Mouse (Mus musculus) MEL-GATA-1-ER (cell line): ENCODE measurements around the gene Bloc1s4.
A peak's percentile ranks its signal among the peaks of the same experiment; 100 is the strongest.

ENCODE experiments used
- DNase-seq: peaks from one replicate; pipeline ENCODE4 v3.0.0-alpha.2; 2012; ENCODE audit warnings: low read depth; ENCODE audit errors: extremely low read depth

The Bloc1s4 gene

GRCm38 (mm10) chr5:36742126-36742848 lies 6.2 kb downstream of the Bloc1s4 start:
- peak; percentile 68 for DNase-seq

DNA sequence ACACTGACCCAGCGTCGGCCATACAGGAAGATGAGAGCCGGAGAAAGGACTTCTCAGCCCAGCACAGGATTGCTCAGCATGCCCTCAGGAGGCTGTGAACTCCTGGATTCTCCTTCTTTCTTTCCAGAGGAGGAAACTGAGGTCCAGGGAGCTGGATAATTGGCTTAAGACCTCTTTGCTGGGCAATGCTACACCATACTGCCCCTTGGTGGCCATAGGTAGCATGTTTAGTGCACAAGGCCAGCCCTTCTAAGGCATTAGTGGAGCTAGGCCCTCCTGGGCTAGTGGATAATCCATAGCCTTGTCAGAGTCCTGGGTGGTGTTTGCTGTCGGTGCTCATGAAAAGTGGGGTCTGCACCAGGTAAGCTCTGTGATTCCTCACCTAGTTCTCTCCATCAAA lies 8.6 kb downstream of the Bloc1s4 start:
- DNase-seq = no peak

DNA sequence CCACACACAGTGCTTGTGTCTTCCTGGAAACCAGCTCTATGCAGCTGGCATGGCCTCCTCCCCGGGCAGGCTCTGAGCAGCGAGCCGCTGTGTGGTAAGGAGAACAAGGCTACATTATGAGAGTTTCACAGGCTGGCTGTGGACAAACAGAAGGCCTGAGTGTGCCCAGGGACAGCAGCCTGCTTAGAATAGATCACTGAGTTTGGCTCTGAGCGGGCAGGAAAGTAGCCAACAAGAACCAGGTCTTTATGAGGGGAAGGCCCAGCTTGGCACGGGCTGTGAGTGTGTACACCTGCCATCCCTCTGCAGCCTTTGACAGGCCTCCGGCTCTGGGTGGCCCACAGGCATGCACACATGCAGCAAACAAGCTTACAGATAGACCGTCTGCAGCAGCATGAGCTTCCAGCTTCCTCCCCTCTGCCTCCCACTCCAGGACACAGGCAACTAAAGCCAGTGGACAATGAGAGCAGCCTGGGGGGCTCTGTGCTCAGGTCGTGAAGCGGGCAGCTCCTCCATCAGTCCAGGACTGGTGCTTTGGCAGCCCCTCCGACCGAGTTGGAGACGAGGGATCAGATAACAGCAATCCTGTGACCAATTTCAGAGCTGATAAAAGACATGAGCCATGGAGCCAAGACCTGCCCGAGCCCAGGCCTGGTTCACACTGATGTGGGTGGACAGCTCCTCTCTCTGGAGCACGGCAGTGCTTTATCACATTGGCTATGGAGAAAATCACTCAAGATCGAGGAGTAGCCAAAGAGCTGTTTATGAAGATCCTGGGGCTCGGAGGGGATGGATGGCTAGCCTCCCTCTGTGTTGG lies 9.4 kb downstream of the Bloc1s4 start:
- DNase-seq = no peak

DNA sequence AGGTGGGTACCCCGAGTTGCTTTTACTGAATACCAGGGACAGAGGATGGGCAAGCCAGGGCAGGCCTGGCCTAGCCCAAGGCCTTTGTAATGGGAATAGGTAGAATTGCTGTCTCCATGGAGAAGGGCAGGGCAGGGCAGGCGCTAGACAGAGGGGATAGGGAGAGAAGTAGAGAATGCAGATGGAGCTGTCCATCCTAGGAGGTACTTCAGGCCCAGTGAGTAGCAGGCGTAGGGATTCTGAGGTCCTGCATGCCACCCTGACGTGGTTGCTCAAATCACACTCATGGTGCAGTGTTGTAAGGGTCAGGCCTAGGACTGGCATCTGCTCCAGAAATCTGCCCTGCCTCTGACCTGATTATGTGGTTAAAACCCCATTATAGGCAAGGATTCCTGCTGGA lies 10.7 kb downstream of the Bloc1s4 start:
- DNase-seq = no peak

DNA sequence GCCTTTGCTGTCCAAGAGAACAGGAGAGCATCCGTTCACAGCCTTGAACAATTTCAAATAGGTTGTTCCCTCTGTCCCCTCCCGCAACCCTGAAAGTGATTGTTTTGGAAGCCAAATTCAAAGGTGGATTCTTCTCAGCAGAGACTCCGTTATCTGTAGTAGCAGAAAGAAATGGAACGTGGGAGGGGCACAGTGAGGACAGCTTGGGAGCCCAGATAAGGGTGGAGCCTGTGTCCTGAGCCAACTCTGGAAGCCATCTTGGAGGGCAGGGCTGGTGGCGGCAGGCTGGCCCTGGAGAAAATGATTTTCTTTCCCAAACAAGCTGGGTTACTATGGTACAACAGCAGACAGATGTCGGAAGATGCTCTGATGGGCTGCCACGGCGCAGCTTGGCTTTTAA lies 12.4 kb downstream of the Bloc1s4 start:
- DNase-seq = peak; percentile 96

- DNase-seq = no peak
Measured at GRCm38 (mm10) chr5:36735106-36735505, 13.3 kb downstream of the Bloc1s4 start.

- DNase-seq = no peak
Measured at GRCm38 (mm10) chr5:36733405-36733804, 15.0 kb downstream of the Bloc1s4 start.

- no peak for DNase-seq
Measured at GRCm38 (mm10) chr5:36731901-36732652, 16.4 kb downstream of the Bloc1s4 start.

DNA sequence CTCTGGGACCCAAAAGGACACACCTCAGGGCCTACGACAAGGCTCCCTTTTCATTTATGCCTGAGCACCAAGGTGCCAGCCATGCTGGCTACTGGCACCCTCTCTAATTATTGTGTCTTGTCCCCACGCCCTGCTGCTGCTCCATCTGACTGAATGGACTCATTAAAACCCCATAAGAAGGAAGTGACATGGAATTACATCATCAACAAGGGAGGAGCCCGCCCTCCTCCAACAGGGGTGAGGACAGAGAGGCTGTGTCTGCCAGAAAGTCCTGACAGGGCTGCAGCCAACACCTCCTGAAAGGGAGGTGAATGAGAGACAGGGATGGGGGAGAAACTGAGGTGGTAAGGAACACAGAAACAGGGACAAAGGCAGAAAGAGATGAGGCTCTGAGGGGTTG lies 17.8 kb downstream of the Bloc1s4 start:
- DNase-seq = no peak

GRCm38 (mm10) chr5:36729923-36730322 lies 18.5 kb downstream of the Bloc1s4 start:
- DNase-seq = no peak

- DNase-seq = no peak
Measured at GRCm38 (mm10) chr5:36729086-36729473, 19.4 kb downstream of the Bloc1s4 start.

DNA sequence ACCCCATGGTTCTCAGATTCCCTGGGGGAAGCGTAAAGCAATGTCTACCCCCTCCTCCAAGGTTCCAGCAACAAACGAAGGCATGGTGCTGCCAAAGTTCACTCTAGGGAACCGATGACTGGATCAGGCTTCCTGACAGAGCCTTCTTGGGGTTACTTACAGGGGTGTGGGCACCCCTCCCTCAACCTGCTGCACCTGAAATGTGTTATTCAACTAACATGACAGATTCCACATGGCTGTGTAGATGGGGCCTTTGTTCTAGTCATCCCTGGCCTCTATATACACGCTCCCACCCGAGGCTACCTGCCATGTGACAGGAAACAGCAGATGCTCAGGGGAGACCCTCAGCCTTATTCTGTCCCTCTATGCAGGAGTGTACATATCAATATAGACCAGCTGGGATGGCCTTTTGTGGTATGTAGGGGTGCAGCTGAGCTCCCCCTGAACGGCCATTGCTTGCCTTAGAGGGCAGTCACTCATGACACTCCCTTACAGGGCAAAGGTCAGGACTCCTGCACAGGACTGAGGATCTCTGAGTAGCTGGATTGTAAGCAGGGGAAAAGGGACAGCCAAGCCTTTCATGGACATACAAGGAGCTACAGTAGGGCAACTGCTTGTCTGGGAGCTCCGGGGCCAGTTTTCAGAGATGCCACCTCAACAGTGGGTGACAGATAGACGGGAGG lies 19.9 kb downstream of the Bloc1s4 start:
- no peak for DNase-seq

- DNase-seq = no peak
Measured at GRCm38 (mm10) chr5:36727776-36728175, 20.7 kb downstream of the Bloc1s4 start.

DNA sequence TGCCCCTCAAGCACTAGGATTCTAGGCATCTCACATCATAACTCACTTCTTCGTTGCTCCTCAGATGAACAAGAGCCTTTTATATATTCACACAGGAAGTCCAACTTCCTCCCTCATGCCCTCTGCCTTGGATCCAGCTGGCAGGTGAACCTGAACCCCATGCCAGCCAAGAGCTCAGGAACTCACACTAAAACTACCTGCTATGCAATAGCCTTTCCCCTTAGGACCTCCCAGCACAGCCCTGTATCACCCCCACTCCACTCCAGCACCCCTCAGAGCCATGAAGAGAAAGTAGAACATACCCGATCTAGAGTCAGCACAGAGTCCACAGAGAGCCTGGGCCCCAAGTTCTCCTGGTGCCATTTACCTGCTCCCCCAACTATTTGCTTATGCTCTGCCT lies 21.3 kb downstream of the Bloc1s4 start:
- DNase-seq = no peak

- DNase-seq = no peak
Measured at GRCm38 (mm10) chr5:36726387-36726801, 22.1 kb downstream of the Bloc1s4 start.

DNA sequence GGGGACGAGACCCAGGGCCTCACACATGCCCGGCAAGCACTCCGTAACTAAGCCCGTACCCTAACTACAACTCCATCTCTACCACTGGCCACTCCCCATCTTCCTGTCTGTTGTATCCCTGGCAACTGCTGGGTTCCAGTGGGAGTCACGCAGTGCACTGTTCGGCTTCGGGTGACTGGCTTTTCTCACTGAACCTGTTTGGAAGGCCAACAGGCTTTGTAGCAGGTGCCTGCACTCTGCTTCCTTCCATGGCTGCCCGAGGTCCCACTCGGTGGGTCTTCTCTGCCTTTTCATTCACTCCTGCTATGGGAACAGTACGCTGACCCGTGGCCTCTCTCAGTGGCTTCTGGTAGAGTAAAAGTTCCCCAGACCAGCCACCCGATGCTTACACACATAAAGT lies 22.6 kb downstream of the Bloc1s4 start:
- DNase-seq = no peak

DNA sequence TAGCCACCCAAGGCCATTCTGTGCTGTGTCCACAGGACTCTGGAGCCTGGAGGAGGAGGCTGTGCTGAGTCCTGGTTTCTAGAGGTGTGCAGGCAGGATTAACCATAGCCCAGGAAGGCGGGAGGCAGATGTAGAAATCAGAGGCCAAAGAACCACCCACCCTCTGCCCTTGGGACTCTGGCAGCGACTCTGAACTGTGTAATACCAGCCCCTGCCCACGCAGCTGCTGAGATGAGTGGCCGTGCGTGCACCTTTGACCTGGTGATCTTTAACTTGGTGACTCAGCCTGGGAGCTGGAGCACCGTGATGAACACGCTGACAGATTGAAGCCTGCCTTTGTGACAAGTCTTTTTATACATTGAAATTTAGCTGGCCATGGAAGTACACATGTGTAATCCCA lies 24.2 kb downstream of the Bloc1s4 start:
- no peak for DNase-seq

GRCm38 (mm10) chr5:36723356-36723755 lies 25.1 kb downstream of the Bloc1s4 start:
- DNase-seq = no peak

DNA sequence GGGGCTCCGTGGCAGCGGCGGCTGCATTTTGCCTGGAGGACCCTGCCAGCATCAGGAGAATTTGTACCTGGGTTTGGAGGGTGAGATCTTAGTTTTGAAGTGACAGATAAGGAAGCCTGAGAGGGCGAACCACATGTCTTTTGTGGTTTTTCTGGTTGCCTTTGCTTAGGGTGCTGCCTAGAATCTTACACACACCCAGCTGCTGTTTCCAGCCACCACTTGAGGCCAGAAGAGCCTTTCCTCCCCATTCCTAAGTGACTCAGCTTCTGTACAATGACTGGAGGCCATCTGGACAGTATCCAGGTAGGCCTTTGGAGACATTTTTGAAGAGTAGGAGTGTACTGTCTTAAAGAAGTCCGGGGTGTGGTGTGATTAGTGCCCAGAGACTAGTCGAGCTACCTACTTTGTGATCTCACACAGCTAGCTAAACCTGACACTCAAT lies 26.0 kb downstream of the Bloc1s4 start:
- DNase-seq = peak; percentile 72

DNA sequence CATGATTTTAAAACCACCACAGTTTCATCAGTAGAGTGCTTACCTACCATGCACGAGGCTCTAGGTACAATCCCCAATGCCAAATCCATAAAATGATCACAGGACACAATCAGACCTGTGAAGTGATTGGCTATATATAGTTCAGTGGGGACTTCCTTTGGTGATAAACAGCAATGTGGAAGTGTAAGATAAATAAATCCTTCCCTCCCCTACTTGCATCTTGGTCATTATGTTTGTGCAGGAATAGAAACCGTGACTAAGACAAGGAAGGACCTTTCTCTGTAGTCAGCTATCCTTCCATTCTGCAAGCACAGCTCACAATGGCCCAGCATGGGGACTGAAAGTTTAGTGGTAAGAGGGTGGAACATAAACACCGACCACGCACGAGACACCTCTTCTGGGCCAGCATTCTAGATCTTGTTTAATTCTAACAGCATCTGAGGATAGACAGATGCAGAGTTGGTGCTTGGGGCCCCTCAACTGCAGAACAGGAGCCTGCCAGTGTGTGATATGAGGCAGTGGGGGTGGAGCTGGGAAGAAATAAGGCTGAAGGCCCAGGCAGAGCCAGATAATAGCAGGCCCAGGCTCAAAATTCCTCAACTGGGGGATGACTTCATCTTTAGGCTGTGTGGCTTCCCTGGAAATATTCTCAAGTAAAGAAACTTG lies 27.6 kb downstream of the Bloc1s4 start:
- peak; percentile 59 for DNase-seq

GRCm38 (mm10) chr5:36720219-36720618 lies 28.2 kb downstream of the Bloc1s4 start:
- DNase-seq = no peak
